Mouse (Mus musculus) neural tube, embryonic 14.5 days (tissue): ENCODE results near the gene Atp6v1g1. TPM values are rescaled to one million over a fixed set of nuclear protein-coding genes. Genes with fewer than 3 reads are reported as not detected.

Experiments used
- ATAC-seq: fragments of 200-750 bp; cut with Nextera tagmentation; 2 replicates; pipeline ENCODE4 v1.8.0; 2017; ENCODE audit warnings: low read depth, mild to moderate bottlenecking, moderate TSS enrichment, moderate library complexity
- H3K27ac ChIP-seq: fragments of 300-500 bp; sonication (generic); 2 replicates; pipeline ENCODE4 v1.5.1; 2014; ENCODE audit warnings: low read depth, mild to moderate bottlenecking, control low read depth, low read length, moderate library complexity, mixed read lengths
- H3K27me3 ChIP-seq: fragments of 300-500 bp; sonication (generic); 2 replicates; pipeline ENCODE4 v1.6.1; 2014; ENCODE audit warnings: low read length; ENCODE audit not compliant: control insufficient read depth, insufficient read depth
- H3K36me3 ChIP-seq: fragments of 300-500 bp; sonication (generic); 2 replicates; pipeline ENCODE4 v1.6.1; 2014; ENCODE audit warnings: low read length, mixed read lengths; ENCODE audit not compliant: control insufficient read depth, insufficient read depth
- H3K4me1 ChIP-seq: fragments of 300-500 bp; sonication (generic); 2 replicates; pipeline ENCODE4 v1.6.1; 2014; ENCODE audit warnings: low read length; ENCODE audit not compliant: control insufficient read depth, insufficient read depth
- H3K4me2 ChIP-seq: fragments of 300-500 bp; sonication (generic); 2 replicates; pipeline ENCODE4 v1.6.1; 2014; ENCODE audit warnings: mild to moderate bottlenecking, low read depth, low read length, control low read depth
- H3K4me3 ChIP-seq: fragments of 300-500 bp; sonication (generic); 2 replicates; pipeline ENCODE4 v1.5.1; 2014; ENCODE audit warnings: low read depth, low read length, control low read depth, mixed read lengths
- H3K9ac ChIP-seq: fragments of 300-500 bp; sonication (generic); replicated peaks from 2 replicates; pipeline ENCODE4 v1.6.1; 2014; ENCODE audit warnings: low read depth, mild to moderate bottlenecking, control low read depth, low read length, mixed read lengths
- H3K9me3 ChIP-seq: fragments of 300-500 bp; sonication (generic); 2 replicates; pipeline ENCODE4 v1.6.1; 2016; ENCODE audit warnings: low read length; ENCODE audit not compliant: control insufficient read depth
- WGBS: fragments of 180-500 bp; shearing (Covaris S2); extraction: QIAGEN DNeasy Blood & Tissue Kit; methylation state at CpG from one replicate; pipeline ENCODE4 v1.1.7; 2014; 5-methylcytosine and 5-hydroxymethylcytosine counted together
- polyA plus RNA-seq: library from polyadenylated mRNA; unstranded; fragments of >200 nt; fragmentation: Nextera tagmentation; extraction: Ambion mirVana; gene quantifications from 2 replicates; pipeline ENCODE4 v1.2.1, GENCODE M21; 2014

The Atp6v1g1 gene
- polyA plus RNA-seq, 1 experiment from 2014 or later: 431 TPM

- no peak overlapping the region for H3K9ac ChIP-seq
- no peak overlapping the region for H3K27ac ChIP-seq
- peaks cover 28% of the 10 kb centered on the region for H3K36me3 ChIP-seq
- 0 out of 2 replicates have a peak, but pooled peaks cover 6% of the 10 kb centered on the region for H3K4me1 ChIP-seq
- 26% methylated on average over 4 of the region's 4 CpGs for WGBS
- no peak for ATAC-seq
- H3K4me2 ChIP-seq: no peak overlapping the region
- no peaks in the 10 kb centered on the region for H3K9me3 ChIP-seq
- no peaks in the 10 kb centered on the region for H3K27me3 ChIP-seq
- no peak overlapping the region for H3K4me3 ChIP-seq
Observed at GRCm38 (mm10) chr4:63553789-63554576, 9.4 kb downstream of the Atp6v1g1 start.

- no peak overlapping the region for H3K4me3 ChIP-seq
- WGBS: 26% methylated on average over 3 of the region's 3 CpGs
- peaks cover 22% of the 10 kb centered on the region for H3K36me3 ChIP-seq
- no peak overlapping the region for H3K9ac ChIP-seq
- ATAC-seq: no peak
- 0 out of 2 replicates have a peak, but pooled peaks cover 6% of the 10 kb centered on the region for H3K4me1 ChIP-seq
- H3K4me2 ChIP-seq: no peak overlapping the region
- H3K27me3 ChIP-seq: no peaks in the 10 kb centered on the region
- no peaks in the 10 kb centered on the region for H3K9me3 ChIP-seq
- H3K27ac ChIP-seq: no peak overlapping the region
Observed at GRCm38 (mm10) chr4:63554616-63555015, 10.0 kb downstream of the Atp6v1g1 start.

GRCm38 (mm10) chr4:63555111-63555510 lies 10.5 kb downstream of the Atp6v1g1 start:
- Histone ChIP-seq H3K4me2 (no peak overlapping the region), H3K9me3 (no peaks in the 10 kb centered on the region), H3K36me3 (peaks cover 22% of the 10 kb centered on the region), H3K4me3 (no peak overlapping the region), H3K9ac (no peak overlapping the region), H3K27me3 (no peaks in the 10 kb centered on the region), H3K4me1 (0 out of 2 replicates have a peak, but pooled peaks cover 6% of the 10 kb centered on the region), H3K27ac (no peak overlapping the region)
- 96% methylated on average over 2 of the region's 2 CpGs for WGBS
- ATAC-seq: no peak

- H3K9me3 ChIP-seq: no peaks in the 10 kb centered on the region
- no peak overlapping the region for H3K27ac ChIP-seq
- H3K4me2 ChIP-seq: no peak overlapping the region
- 65% methylated on average over 5 of the region's 5 CpGs for WGBS
- H3K36me3 ChIP-seq: peaks cover 14% of the 10 kb centered on the region
- no peak overlapping the region for H3K9ac ChIP-seq
- ATAC-seq: no peak
- no peak overlapping the region for H3K4me3 ChIP-seq
- H3K4me1 ChIP-seq: 0 out of 2 replicates have a peak, but pooled peaks cover 6% of the 10 kb centered on the region
- H3K27me3 ChIP-seq: no peaks in the 10 kb centered on the region
Observed at GRCm38 (mm10) chr4:63556665-63557064, 12.1 kb downstream of the Atp6v1g1 start.

GRCm38 (mm10) chr4:63557124-63558059 lies 12.8 kb downstream of the Atp6v1g1 start:
- no peak for ATAC-seq
- Histone ChIP-seq H3K9ac (no peak overlapping the region), H3K4me2 (peak overlapping the region; percentile 86; the same call in 1 of the 2 replicates), H3K4me3 (no peak overlapping the region), H3K9me3 (no peaks in the 10 kb centered on the region), H3K27ac (no peak overlapping the region), H3K36me3 (peaks cover 7% of the 10 kb centered on the region; the same call in 1 of the 2 replicates), H3K27me3 (no peaks in the 10 kb centered on the region), H3K4me1 (0 out of 2 replicates have a peak, but pooled peaks cover 6% of the 10 kb centered on the region)
- WGBS: 25% methylated on average over 16 of the region's 16 CpGs

GRCm38 (mm10) chr4:63558407-63559081 lies 14.0 kb downstream of the Atp6v1g1 start, which contains the start of gene Tmem268:
TSS of gene Tmem268 (plus strand) at chr4:63558781.
- H3K4me3 ChIP-seq: peak within 1 kb of the TSS; percentile 68
- no peaks in the 10 kb centered on the region; the same call in 1 of the 2 replicates for H3K36me3 ChIP-seq
- WGBS: under 1% methylated on average over 64 of the region's 81 CpGs
- H3K9ac ChIP-seq: peak within 1 kb of the TSS; percentile 73
- H3K27ac ChIP-seq: no peak within 1 kb of the TSS
- ATAC-seq: peak; percentile 85
- H3K4me2 ChIP-seq: peak within 1 kb of the TSS; percentile 86
- H3K9me3 ChIP-seq: no peaks in the 10 kb centered on the region
- H3K4me1 ChIP-seq: 0 out of 2 replicates have a peak, but pooled peaks cover 6% of the 10 kb centered on the region
- H3K27me3 ChIP-seq: no peaks in the 10 kb centered on the region

- Histone ChIP-seq H3K4me1 (0 out of 2 replicates have a peak, but pooled peaks cover 6% of the 10 kb centered on the region), H3K4me3 (peak overlapping the region; percentile 68), H3K9ac (peak overlapping the region; percentile 73; the same call in 1 of the 2 replicates), H3K36me3 (no peaks in the 10 kb centered on the region; the same call in 1 of the 2 replicates), H3K27ac (no peak overlapping the region), H3K9me3 (no peaks in the 10 kb centered on the region), H3K27me3 (no peaks in the 10 kb centered on the region), H3K4me2 (peak overlapping the region; percentile 86)
- WGBS: 29% methylated on average over 9 of the region's 9 CpGs
- peak; percentile 30 for ATAC-seq
Observed at GRCm38 (mm10) chr4:63559127-63559697, 14.6 kb downstream of the Atp6v1g1 start.

GRCm38 (mm10) chr4:63560079-63560478 lies 15.5 kb downstream of the Atp6v1g1 start:
- no peaks in the 10 kb centered on the region for H3K9me3 ChIP-seq
- no peak overlapping the region for H3K27ac ChIP-seq
- no peaks in the 10 kb centered on the region for H3K36me3 ChIP-seq
- WGBS: 65% methylated on average over 8 of the region's 8 CpGs
- no peak overlapping the region for H3K4me3 ChIP-seq
- H3K27me3 ChIP-seq: no peaks in the 10 kb centered on the region
- H3K4me2 ChIP-seq: no peak overlapping the region
- no peak for ATAC-seq
- H3K9ac ChIP-seq: no peak overlapping the region
- 0 out of 2 replicates have a peak, but pooled peaks cover 6% of the 10 kb centered on the region for H3K4me1 ChIP-seq
